Mouse (Mus musculus): ENCODE measurements around the gene Emc3. TPM values are rescaled to one million over a fixed set of nuclear protein-coding genes. Genes with fewer than 3 reads are reported as not detected.

Emc3 gene
- not detected in 2 replicates for polyA plus RNA-seq (2012; ENCODE audit: insufficient read depth, insufficient read length, low replicate concordance, missing spikeins)

GRCm38 (mm10) chr6:113530932-113531839 is at the start of gene Emc3, which contains the start of gene Fancd2:
Emc3 (minus strand) TSS chr6:113531652.
Fancd2 (plus strand) TSS chr6:113531682.
- WGBS: under 1% methylated on average over 47 of the region's 47 CpGs
- Histone ChIP-seq H3K27ac (ENCODE audit: insufficient read depth, low read depth, low read length) (no peak within 1 kb of the TSS; the same call in 1 of the 2 replicates), H3K4me3 (ENCODE audit: insufficient read depth, low read depth, low read length) (peak within 1 kb of the TSS; percentile 77), H3K4me1 (ENCODE audit: control insufficient read depth, insufficient read depth, low read length) (no peaks in the 10 kb centered on the region)
- TF ChIP-seq CTCF (IDR thresholded peaks at IDR 0.05; ENCODE audit: insufficient read depth, low read depth, low read length) (no peak), POLR2A (IDR thresholded peaks at IDR 0.05; ENCODE audit: insufficient read depth, low read depth, low read length) (peak; percentile 75)

GRCm38 (mm10) chr6:113579306-113579705 is 47.9 kb upstream of the Emc3 start:
- whole genome bisulfite sequencing: 93% methylated on average over 3 of the region's 3 CpGs
- TF ChIP-seq POLR2A (IDR thresholded peaks at IDR 0.05; ENCODE audit: insufficient read depth, low read depth, low read length): no peak
- TF ChIP-seq CTCF (IDR thresholded peaks at IDR 0.05; ENCODE audit: insufficient read depth, low read depth, low read length): no peak
- no peak overlapping the region for H3K27ac ChIP-seq (ENCODE audit: insufficient read depth, low read depth, low read length)

GRCm38 (mm10) chr6:113576044-113576443 is 44.6 kb upstream of the Emc3 start:
- TF ChIP-seq POLR2A (IDR thresholded peaks at IDR 0.05; ENCODE audit: insufficient read depth, low read depth, low read length): no peak
- Histone ChIP-seq H3K4me3 (ENCODE audit: insufficient read depth, low read depth, low read length) (no peak overlapping the region), H3K4me1 (ENCODE audit: control insufficient read depth, insufficient read depth, low read length) (no peaks in the 10 kb centered on the region), H3K27ac (ENCODE audit: insufficient read depth, low read depth, low read length) (no peak overlapping the region)
- 94% methylated on average over 6 of the region's 6 CpGs for WGBS

More at GRCm38 (mm10) chr6:113579306-113579705, 47.9 kb upstream of the Emc3 start:
- H3K4me1 ChIP-seq (ENCODE audit: control insufficient read depth, insufficient read depth, low read length): no peaks in the 10 kb centered on the region
- H3K4me3 ChIP-seq (ENCODE audit: insufficient read depth, low read depth, low read length): no peak overlapping the region

GRCm38 (mm10) chr6:113564557-113564956 is 33.1 kb upstream of the Emc3 start:
- H3K4me1 ChIP-seq (ENCODE audit: control insufficient read depth, insufficient read depth, low read length): peaks cover 3% of the 10 kb centered on the region; the same call in 1 of the 2 replicates
- 77% methylated on average over 1 of the region's 1 CpGs for WGBS
- TF ChIP-seq POLR2A (IDR thresholded peaks at IDR 0.05; ENCODE audit: insufficient read depth, low read depth, low read length) (no peak), CTCF (IDR thresholded peaks at IDR 0.05; ENCODE audit: insufficient read depth, low read depth, low read length) (no peak)
- no peak overlapping the region for H3K27ac ChIP-seq (ENCODE audit: insufficient read depth, low read depth, low read length)
- no peak overlapping the region for H3K4me3 ChIP-seq (ENCODE audit: insufficient read depth, low read depth, low read length)

DNA sequence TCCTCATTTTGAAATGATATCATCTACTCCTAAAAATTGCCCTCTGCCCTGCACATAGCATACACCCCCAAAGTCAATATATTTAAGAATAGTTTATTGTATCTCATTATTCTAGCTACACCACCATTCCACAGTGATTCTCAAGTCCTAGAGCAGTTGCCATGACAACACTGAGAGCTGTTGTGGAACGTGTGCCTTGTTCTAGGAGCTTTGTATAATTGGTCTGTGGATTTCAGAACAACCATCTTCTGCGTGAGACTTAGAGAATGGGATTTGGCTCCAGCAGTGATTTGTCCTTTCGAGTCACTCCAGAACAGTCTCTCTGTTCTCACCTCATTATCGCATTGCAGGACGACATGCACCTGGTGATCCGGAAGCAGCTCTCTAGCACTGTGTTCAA is 28.3 kb upstream of the Emc3 start:
- H3K4me1 ChIP-seq (ENCODE audit: control insufficient read depth, insufficient read depth, low read length): peaks cover 3% of the 10 kb centered on the region; the same call in 1 of the 2 replicates
- no peak overlapping the region for H3K4me3 ChIP-seq (ENCODE audit: insufficient read depth, low read depth, low read length)
- 50% methylated on average over 6 of the region's 6 CpGs for WGBS
- no peak for TF ChIP-seq CTCF (IDR thresholded peaks at IDR 0.05; ENCODE audit: insufficient read depth, low read depth, low read length)
- TF ChIP-seq POLR2A (IDR thresholded peaks at IDR 0.05; ENCODE audit: insufficient read depth, low read depth, low read length): no peak
- no peak overlapping the region for H3K27ac ChIP-seq (ENCODE audit: insufficient read depth, low read depth, low read length)

- TF ChIP-seq POLR2A (IDR thresholded peaks at IDR 0.05; ENCODE audit: insufficient read depth, low read depth, low read length) (no peak), CTCF (IDR thresholded peaks at IDR 0.05; ENCODE audit: insufficient read depth, low read depth, low read length) (no peak)
- WGBS: 91% methylated on average over 12 of the region's 12 CpGs
Observed at GRCm38 (mm10) chr6:113543906-113544481, 12.5 kb upstream of the Emc3 start.

GRCm38 (mm10) chr6:113541610-113542009 is 10.2 kb upstream of the Emc3 start:
- no peaks in the 10 kb centered on the region for H3K4me1 ChIP-seq (ENCODE audit: control insufficient read depth, insufficient read depth, low read length)
- 89% methylated on average over 6 of the region's 6 CpGs for WGBS
- no peak overlapping the region for H3K4me3 ChIP-seq (ENCODE audit: insufficient read depth, low read depth, low read length)
- no peak for TF ChIP-seq CTCF (IDR thresholded peaks at IDR 0.05; ENCODE audit: insufficient read depth, low read depth, low read length)
- TF ChIP-seq POLR2A (IDR thresholded peaks at IDR 0.05; ENCODE audit: insufficient read depth, low read depth, low read length): no peak
- no peak overlapping the region for H3K27ac ChIP-seq (ENCODE audit: insufficient read depth, low read depth, low read length)

More at GRCm38 (mm10) chr6:113543906-113544481, 12.5 kb upstream of the Emc3 start:
- Histone ChIP-seq H3K27ac (ENCODE audit: insufficient read depth, low read depth, low read length) (no peak overlapping the region), H3K4me3 (ENCODE audit: insufficient read depth, low read depth, low read length) (no peak overlapping the region), H3K4me1 (ENCODE audit: control insufficient read depth, insufficient read depth, low read length) (no peaks in the 10 kb centered on the region)

GRCm38 (mm10) chr6:113534886-113535285 is 3.4 kb upstream of the Emc3 start:
- Histone ChIP-seq H3K27ac (ENCODE audit: insufficient read depth, low read depth, low read length) (no peak overlapping the region), H3K4me1 (ENCODE audit: control insufficient read depth, insufficient read depth, low read length) (no peaks in the 10 kb centered on the region), H3K4me3 (ENCODE audit: insufficient read depth, low read depth, low read length) (no peak overlapping the region)
- TF ChIP-seq CTCF (IDR thresholded peaks at IDR 0.05; ENCODE audit: insufficient read depth, low read depth, low read length) (no peak), POLR2A (IDR thresholded peaks at IDR 0.05; ENCODE audit: insufficient read depth, low read depth, low read length) (no peak)
- 89% methylated on average over 7 of the region's 7 CpGs for WGBS

Data from olfactory bulb, adult 2 months (tissue).